Mouse (Mus musculus) lung, postnatal 0 days (tissue): ENCODE measurements around the gene Ap4m1.

Source experiments
- CTCF ChIP-seq: IDR thresholded peaks from 2 replicates; pipeline ENCODE4 v1.5.1; 2016; ENCODE audit warnings: antibody characterized with exemption, mild to moderate bottlenecking
- EP300 ChIP-seq: IDR thresholded peaks from 2 replicates; pipeline ENCODE4 v1.6.1; 2016; ENCODE audit warnings: antibody characterized with exemption, mild to moderate bottlenecking, control low read depth

GRCm38 (mm10) chr5:138227367-138227766, 55.6 kb downstream of the Ap4m1 start:
- TF ChIP-seq CTCF (no peak), EP300 (no peak)
